Mouse (Mus musculus) embryonic facial prominence, embryonic 12.5 days (tissue): ENCODE measurements around the gene Cep170b. TPM values are rescaled to one million over a fixed set of nuclear protein-coding genes. Genes with fewer than 3 reads are reported as not detected.

ENCODE experiments used
- ATAC-seq: fragments of 200-750 bp; cut with Nextera tagmentation; 2 replicates; pipeline ENCODE4 v1.8.0; 2017; ENCODE audit not compliant: insufficient number of reproducible peaks, insufficient read depth, low FRiP score, low TSS enrichment
- H3K27ac ChIP-seq: fragments of 300-500 bp; sonication (generic); 2 replicates; pipeline ENCODE4 v1.5.1; 2016; ENCODE audit warnings: mild to moderate bottlenecking
- H3K27me3 ChIP-seq: fragments of 300-500 bp; sonication (generic); 2 replicates; pipeline ENCODE4 v1.6.1; 2016; ENCODE audit warnings: mild to moderate bottlenecking, moderate library complexity
- H3K36me3 ChIP-seq: fragments of 300-500 bp; sonication (generic); 2 replicates; pipeline ENCODE4 v1.6.1; 2016; ENCODE audit warnings: mild to moderate bottlenecking
- H3K4me1 ChIP-seq: fragments of 300-500 bp; sonication (generic); 2 replicates; pipeline ENCODE4 v1.6.1; 2016
- H3K4me2 ChIP-seq: fragments of 300-500 bp; sonication (generic); replicated peaks from 2 replicates; pipeline ENCODE4 v1.6.1; 2016; ENCODE audit warnings: mild to moderate bottlenecking, moderate library complexity
- H3K4me3 ChIP-seq: fragments of 300-500 bp; sonication (generic); 2 replicates; pipeline ENCODE4 v1.5.1; 2016; ENCODE audit warnings: mild to moderate bottlenecking
- H3K9ac ChIP-seq: fragments of 300-500 bp; sonication (generic); 2 replicates; pipeline ENCODE4 v1.6.1; 2016; ENCODE audit warnings: mild to moderate bottlenecking, moderate library complexity
- H3K9me3 ChIP-seq: fragments of 300-500 bp; sonication (generic); 2 replicates; pipeline ENCODE4 v1.6.1; 2016; ENCODE audit warnings: mild to moderate bottlenecking, moderate library complexity
- WGBS: fragments of 180-500 bp; shearing (Covaris S2); methylation state at CpG from one replicate; pipeline ENCODE4 v1.1.7; 2016; 5-methylcytosine and 5-hydroxymethylcytosine counted together
- polyA plus RNA-seq: library from polyadenylated mRNA; unstranded; fragments of >200 nt; fragmentation: Nextera tagmentation; extraction: Ambion mirVana; gene quantifications from 2 replicates; pipeline ENCODE4 v1.2.1, GENCODE M21; 2016

Cep170b gene
- polyA plus RNA-seq, 1 experiment from 2014 or later = 17.0 TPM

- H3K36me3 ChIP-seq = no peaks in the 10 kb centered on the region
- no peak overlapping the region for H3K4me3 ChIP-seq
- no peak overlapping the region for H3K27ac ChIP-seq
- no peaks in the 10 kb centered on the region for H3K27me3 ChIP-seq
- no peaks in the 10 kb centered on the region for H3K4me1 ChIP-seq
- no peak for ATAC-seq
- 87% methylated on average over 3 of the region's 3 CpGs for WGBS
- no peaks in the 10 kb centered on the region for H3K9me3 ChIP-seq
- H3K9ac ChIP-seq = no peak overlapping the region
- H3K4me2 ChIP-seq = no peak overlapping the region
Observed at GRCm38 (mm10) chr12:112759471-112759870, 39.2 kb downstream of the Cep170b start.

GRCm38 (mm10) chr12:112760154-112760926 is 40.1 kb downstream of the Cep170b start, which contains the start of gene Pld4:
TSS of gene Pld4 (plus strand) at chr12:112760655.
- Histone ChIP-seq H3K36me3 (no peaks in the 10 kb centered on the region), H3K27ac (no peak within 1 kb of the TSS), H3K4me1 (no peaks in the 10 kb centered on the region), H3K9me3 (no peaks in the 10 kb centered on the region), H3K27me3 (no peaks in the 10 kb centered on the region), H3K4me2 (no peak within 1 kb of the TSS), H3K4me3 (no peak within 1 kb of the TSS), H3K9ac (no peak within 1 kb of the TSS)
- ATAC-seq = no peak
- 46% methylated on average over 4 of the region's 4 CpGs for WGBS

DNA sequence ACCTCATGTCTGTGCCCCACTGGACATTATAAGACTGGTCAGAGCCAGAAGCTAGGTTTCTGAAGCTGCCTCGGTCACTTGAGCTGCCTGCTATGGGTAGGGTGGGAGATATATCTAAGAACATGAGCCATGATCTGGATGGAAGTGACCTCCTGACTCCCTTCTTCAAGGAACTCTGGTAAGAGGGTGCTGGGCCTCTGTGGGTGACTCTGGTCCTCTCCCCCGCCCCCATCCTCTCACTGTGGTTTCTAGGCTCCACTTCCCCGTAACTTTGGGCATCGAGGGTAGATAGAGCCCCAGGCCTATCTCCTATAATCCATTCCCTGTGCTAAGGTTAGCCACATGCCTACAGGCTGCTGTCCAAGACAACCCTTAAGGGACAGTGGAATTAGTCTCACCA is 41.2 kb downstream of the Cep170b start:
- no peak for ATAC-seq
- no peak overlapping the region for H3K27ac ChIP-seq
- no peak overlapping the region for H3K4me2 ChIP-seq
- no peaks in the 10 kb centered on the region for H3K9me3 ChIP-seq
- no peak overlapping the region for H3K4me3 ChIP-seq
- 85% methylated on average over 4 of the region's 4 CpGs for WGBS
- H3K27me3 ChIP-seq = no peaks in the 10 kb centered on the region
- H3K9ac ChIP-seq = no peak overlapping the region
- H3K4me1 ChIP-seq = no peaks in the 10 kb centered on the region
- H3K36me3 ChIP-seq = no peaks in the 10 kb centered on the region

DNA sequence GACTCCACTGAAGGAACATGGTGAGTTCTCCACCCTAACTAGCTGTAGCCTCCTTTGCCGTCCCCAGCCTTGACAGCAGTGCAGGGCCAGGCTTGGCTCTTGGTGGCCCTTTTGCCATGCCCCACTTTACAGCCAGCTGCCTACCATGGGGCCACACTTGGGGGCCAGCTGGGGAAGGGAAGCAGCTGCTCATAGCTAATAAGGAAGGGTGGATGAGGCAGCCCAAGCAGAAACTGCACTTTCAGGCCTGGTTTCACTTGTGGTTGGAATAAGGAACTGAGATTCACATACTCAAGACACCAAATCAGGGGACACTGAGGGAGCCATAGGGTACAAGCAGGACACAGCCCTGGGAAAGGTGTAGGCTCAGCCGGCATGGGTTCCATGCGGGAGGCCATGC is 41.8 kb downstream of the Cep170b start:
- H3K27me3 ChIP-seq = no peaks in the 10 kb centered on the region
- H3K27ac ChIP-seq = no peak overlapping the region
- no peak for ATAC-seq
- no peak overlapping the region for H3K9ac ChIP-seq
- 88% methylated on average over 3 of the region's 3 CpGs for WGBS
- no peaks in the 10 kb centered on the region for H3K4me1 ChIP-seq
- H3K4me3 ChIP-seq = no peak overlapping the region
- no peaks in the 10 kb centered on the region for H3K36me3 ChIP-seq
- no peak overlapping the region for H3K4me2 ChIP-seq
- no peaks in the 10 kb centered on the region for H3K9me3 ChIP-seq

GRCm38 (mm10) chr12:112763176-112763575 is 42.9 kb downstream of the Cep170b start:
- WGBS = 74% methylated on average over 4 of the region's 4 CpGs
- H3K36me3 ChIP-seq = no peaks in the 10 kb centered on the region
- H3K4me2 ChIP-seq = no peak overlapping the region
- no peaks in the 10 kb centered on the region for H3K4me1 ChIP-seq
- no peaks in the 10 kb centered on the region for H3K27me3 ChIP-seq
- H3K27ac ChIP-seq = no peak overlapping the region
- no peaks in the 10 kb centered on the region for H3K9me3 ChIP-seq
- H3K4me3 ChIP-seq = no peak overlapping the region
- no peak for ATAC-seq
- H3K9ac ChIP-seq = no peak overlapping the region

DNA sequence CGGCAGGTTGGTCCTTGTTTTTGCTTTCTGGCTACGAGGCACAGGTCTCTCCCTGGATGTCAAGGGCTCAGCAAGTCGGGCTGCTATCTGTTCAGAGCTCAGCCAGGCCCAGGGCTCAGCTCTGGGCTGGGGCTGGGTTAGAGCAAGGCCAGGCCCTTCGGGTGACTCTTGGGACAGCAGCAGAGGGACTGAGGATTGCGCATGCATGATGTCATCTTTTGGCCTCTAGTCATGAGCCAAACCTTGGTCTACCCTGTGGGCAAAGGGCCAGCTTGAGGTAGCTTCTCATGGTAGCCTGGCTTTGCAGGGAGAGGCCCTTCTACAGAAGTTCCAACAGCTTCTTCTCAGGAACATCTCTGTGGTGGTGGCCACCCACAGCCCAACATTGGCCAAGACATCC is 43.9 kb downstream of the Cep170b start:
- Histone ChIP-seq H3K27ac (no peak overlapping the region), H3K4me2 (no peak overlapping the region), H3K4me3 (no peak overlapping the region), H3K27me3 (no peaks in the 10 kb centered on the region), H3K9me3 (no peaks in the 10 kb centered on the region), H3K36me3 (no peaks in the 10 kb centered on the region), H3K4me1 (no peaks in the 10 kb centered on the region), H3K9ac (no peak overlapping the region)
- 85% methylated on average over 5 of the region's 5 CpGs for WGBS
- ATAC-seq = no peak

DNA sequence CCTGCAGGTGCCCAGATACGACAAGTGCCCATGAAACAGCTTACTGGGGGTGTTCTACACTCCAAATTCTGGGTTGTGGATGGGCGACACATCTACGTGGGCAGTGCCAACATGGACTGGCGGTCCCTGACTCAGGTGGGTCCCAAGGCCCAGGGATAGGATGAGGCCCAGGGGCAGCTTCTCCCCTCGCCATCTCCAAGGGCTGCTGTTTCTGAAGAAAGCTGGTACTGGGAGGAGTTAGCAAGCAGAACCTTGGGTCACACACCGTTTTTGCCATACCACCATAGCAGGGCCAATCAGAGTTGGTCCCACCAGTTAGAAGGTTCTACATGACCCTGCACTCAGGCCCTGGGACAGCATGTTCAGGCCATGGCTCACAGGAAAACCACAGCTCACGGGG is 44.7 kb downstream of the Cep170b start:
- no peak overlapping the region for H3K4me3 ChIP-seq

DNA sequence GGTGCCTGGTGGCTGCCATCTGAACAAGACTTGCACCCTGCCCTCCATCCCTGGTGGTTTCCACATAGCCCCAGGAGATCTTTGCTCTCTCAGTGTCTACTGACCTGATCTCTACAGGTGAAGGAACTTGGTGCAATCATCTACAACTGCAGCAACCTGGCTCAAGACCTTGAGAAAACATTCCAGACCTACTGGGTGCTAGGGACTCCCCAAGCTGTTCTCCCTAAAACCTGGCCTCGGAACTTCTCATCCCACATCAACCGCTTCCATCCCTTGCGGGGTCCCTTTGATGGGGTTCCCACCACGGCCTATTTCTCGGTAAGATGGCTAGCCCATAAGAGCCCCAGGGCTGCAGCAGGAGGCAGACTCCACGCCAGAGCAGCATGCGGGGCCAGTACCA is 46.3 kb downstream of the Cep170b start:
- Histone ChIP-seq H3K4me3 (no peak overlapping the region), H3K4me1 (no peaks in the 10 kb centered on the region), H3K36me3 (no peaks in the 10 kb centered on the region), H3K9me3 (no peaks in the 10 kb centered on the region), H3K27me3 (no peaks in the 10 kb centered on the region), H3K9ac (no peak overlapping the region), H3K4me2 (no peak overlapping the region), H3K27ac (no peak overlapping the region)
- WGBS = 87% methylated on average over 7 of the region's 7 CpGs
- no peak for ATAC-seq

More for the DNA sequence above, 44.7 kb downstream of the Cep170b start:
- Histone ChIP-seq H3K27ac (no peak overlapping the region), H3K4me2 (no peak overlapping the region), H3K27me3 (no peaks in the 10 kb centered on the region), H3K9ac (no peak overlapping the region), H3K36me3 (no peaks in the 10 kb centered on the region), H3K4me1 (no peaks in the 10 kb centered on the region), H3K9me3 (no peaks in the 10 kb centered on the region)
- no peak for ATAC-seq
- 87% methylated on average over 7 of the region's 7 CpGs for WGBS

DNA sequence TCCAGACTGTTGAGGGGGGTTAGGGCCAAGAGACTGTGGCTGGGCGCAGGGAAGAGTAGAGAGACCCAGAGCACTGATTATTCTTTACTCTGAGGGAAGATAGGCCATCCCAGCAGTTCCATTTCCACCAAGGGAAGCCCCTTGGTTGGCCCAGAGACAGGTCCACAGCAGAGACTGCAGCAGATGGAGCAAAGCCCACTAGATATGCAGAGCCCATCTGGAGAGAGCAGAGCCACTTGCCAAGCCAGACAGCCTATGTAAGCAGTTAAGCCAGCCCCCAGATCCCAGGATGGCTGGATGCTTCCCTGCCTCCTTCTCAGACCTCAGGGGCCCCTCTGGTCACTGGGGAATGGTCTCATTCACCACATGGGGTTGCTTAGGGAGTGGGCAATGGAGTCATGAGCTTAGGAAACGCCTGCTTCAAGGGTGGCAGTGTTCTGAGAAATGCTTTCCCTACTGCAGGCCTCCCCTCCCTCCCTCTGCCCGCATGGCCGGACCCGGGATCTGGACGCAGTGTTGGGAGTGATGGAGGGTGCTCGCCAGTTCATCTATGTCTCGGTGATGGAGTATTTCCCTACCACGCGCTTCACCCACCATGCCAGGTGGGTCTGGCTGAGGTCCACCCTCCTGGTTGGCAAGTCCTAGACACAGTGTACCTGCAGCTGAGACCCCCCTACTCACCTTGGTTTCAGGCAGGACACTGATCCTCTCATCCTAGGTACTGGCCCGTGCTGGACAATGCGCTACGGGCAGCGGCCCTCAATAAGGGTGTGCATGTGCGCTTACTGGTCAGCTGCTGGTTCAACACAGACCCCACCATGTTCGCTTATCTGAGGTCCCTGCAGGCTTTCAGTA is 47.0 kb downstream of the Cep170b start:
- no peaks in the 10 kb centered on the region for H3K9me3 ChIP-seq
- no peaks in the 10 kb centered on the region for H3K36me3 ChIP-seq
- no peaks in the 10 kb centered on the region for H3K27me3 ChIP-seq
- no peak overlapping the region for H3K4me2 ChIP-seq
- H3K4me3 ChIP-seq = no peak overlapping the region
- no peak overlapping the region for H3K27ac ChIP-seq
- 87% methylated on average over 16 of the region's 16 CpGs for WGBS
- H3K9ac ChIP-seq = no peak overlapping the region
- ATAC-seq = no peak
- no peaks in the 10 kb centered on the region for H3K4me1 ChIP-seq

DNA sequence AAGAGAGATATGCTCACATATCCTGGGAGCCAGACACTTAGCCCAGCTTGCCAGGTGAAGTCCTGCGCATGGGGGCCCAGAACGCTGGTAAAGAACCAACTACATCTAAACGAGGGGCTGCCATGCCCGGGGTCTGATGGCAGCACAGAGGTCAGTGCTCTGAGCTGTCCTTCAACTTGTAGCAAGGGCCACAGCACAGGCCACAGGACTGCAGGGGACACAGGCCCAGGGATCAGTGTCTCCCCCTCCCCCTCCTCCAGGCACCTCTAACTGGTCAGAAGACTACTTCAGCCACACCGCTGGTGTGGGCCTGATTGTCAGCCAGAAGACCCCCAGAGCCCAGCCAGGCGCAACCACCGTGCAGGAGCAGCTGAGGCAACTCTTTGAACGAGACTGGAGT is 47.9 kb downstream of the Cep170b start:
- no peak overlapping the region for H3K9ac ChIP-seq
- no peaks in the 10 kb centered on the region for H3K36me3 ChIP-seq
- no peaks in the 10 kb centered on the region for H3K27me3 ChIP-seq
- no peak overlapping the region for H3K4me3 ChIP-seq
- no peak overlapping the region for H3K4me2 ChIP-seq
- H3K27ac ChIP-seq = no peak overlapping the region
- H3K9me3 ChIP-seq = no peaks in the 10 kb centered on the region
- WGBS = 88% methylated on average over 8 of the region's 8 CpGs
- ATAC-seq = no peak
- no peaks in the 10 kb centered on the region for H3K4me1 ChIP-seq

DNA sequence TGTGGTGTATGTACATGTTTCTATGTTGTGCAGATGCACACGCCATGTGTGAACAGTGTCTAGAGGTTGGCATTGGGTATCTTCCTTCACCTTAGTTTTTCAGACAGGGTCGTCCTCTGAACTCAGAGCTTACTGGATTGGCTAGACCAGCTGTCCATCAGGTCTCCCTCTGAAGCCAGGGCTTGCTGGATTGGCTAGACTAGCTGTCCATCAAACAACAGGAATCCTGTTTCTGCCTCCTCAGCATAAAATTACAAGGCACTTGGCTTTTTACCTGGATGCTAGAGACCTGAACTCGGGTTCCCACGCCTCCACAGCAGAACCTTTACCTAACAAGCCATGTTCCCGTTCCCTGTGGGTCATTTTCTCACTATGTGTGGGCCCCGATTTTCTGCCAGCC is 48.8 kb downstream of the Cep170b start:
- Histone ChIP-seq H3K9me3 (no peaks in the 10 kb centered on the region), H3K36me3 (no peaks in the 10 kb centered on the region), H3K4me2 (no peak overlapping the region), H3K4me3 (no peak overlapping the region), H3K27me3 (no peaks in the 10 kb centered on the region), H3K27ac (no peak overlapping the region; the same call in 1 of the 2 replicates), H3K9ac (no peak overlapping the region), H3K4me1 (no peaks in the 10 kb centered on the region)
- 82% methylated on average over 6 of the region's 6 CpGs for WGBS
- no peak for ATAC-seq

DNA sequence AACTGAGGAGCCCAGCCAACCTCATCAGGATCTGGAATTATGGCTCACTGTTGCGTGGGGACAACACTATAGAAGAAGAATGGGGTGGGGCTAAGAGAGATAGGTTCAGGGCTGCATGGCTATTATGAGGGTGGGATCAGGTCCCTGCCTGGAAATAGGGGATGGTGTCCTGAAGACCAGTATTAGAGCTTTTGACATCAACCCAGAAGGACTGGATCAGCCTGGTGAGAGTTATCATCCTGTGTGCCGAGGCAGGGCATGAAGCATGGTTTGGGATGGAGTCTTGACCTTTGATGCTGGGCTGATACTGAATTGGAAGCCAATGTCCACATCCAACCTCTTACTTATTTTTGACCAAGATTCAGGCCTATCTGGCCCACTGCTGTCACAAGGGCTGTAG is 49.5 kb downstream of the Cep170b start:
- Histone ChIP-seq H3K36me3 (no peaks in the 10 kb centered on the region), H3K4me2 (no peak overlapping the region), H3K9ac (no peak overlapping the region), H3K9me3 (0 out of 2 replicates have a peak, but pooled peaks cover under 1% of the 10 kb centered on the region), H3K27ac (no peak overlapping the region), H3K27me3 (no peaks in the 10 kb centered on the region), H3K4me3 (no peak overlapping the region), H3K4me1 (no peaks in the 10 kb centered on the region)
- WGBS = 58% methylated on average over 2 of the region's 2 CpGs
- no peak for ATAC-seq
